Mouse (Mus musculus): Measurements from ENCODE around the gene Rplp1.

DNA sequence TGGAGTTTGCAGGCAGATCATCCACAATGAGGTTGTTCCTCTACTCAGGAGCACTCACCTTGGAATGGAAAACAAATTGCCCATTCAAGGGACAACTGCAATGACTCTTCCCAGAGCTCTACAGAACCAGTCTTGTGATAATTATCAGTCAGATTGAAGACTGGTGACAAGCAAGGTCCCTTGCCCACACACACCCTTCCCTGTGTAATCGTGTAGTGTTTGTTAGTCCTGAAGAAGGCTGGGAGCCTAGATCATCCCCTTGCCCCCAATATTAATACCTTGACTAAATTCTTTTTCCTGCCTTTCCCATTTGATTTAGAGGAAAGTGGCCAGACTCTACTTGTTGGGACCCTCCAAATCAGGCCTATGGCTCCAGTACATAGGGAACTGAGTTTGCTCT is 4.7 kb downstream of the Rplp1 start:
- TF ChIP-seq CTCF (IDR thresholded peaks at IDR 0.05; ENCODE audit: control insufficient read depth, insufficient read depth, insufficient replicate concordance, low read depth, low read length), result no peak
- no peak for TF ChIP-seq POLR2A (IDR thresholded peaks at IDR 0.05; ENCODE audit: control insufficient read depth, low read depth, low read length)

Data from testis, adult 2 months (tissue).